Mouse (Mus musculus) hindbrain, embryonic 11.5 days (tissue): Measurements from ENCODE around the gene Plcb1. TPM values are rescaled to one million over a fixed set of nuclear protein-coding genes. Genes with fewer than 3 reads are reported as not detected.
A peak's percentile ranks its signal among the peaks of the same experiment; 100 is the strongest.

Source experiments
- ATAC-seq: fragments of 200-750 bp; cut with Nextera tagmentation; 2 replicates; pipeline ENCODE4 v1.8.0; 2017; ENCODE audit warnings: mild to moderate bottlenecking, moderate TSS enrichment, moderate library complexity; ENCODE audit not compliant: low FRiP score
- DNase-seq: peaks from one replicate; pipeline ENCODE4 v3.0.0-alpha.2; 2015; ENCODE audit warnings: low spot score
- H3K27ac ChIP-seq: fragments of 300-500 bp; sonication (generic); 2 replicates; pipeline ENCODE4 v1.5.1; 2014; ENCODE audit warnings: mild to moderate bottlenecking, low read depth, low read length
- H3K27me3 ChIP-seq: fragments of 300-500 bp; sonication (generic); 2 replicates; pipeline ENCODE4 v1.6.1; 2014; ENCODE audit warnings: mild to moderate bottlenecking, low read length, moderate library complexity, mixed read lengths; ENCODE audit not compliant: control insufficient read depth, insufficient read depth
- H3K36me3 ChIP-seq: fragments of 300-500 bp; sonication (generic); 2 replicates; pipeline ENCODE4 v1.6.1; 2014; ENCODE audit warnings: mild to moderate bottlenecking, low read length, moderate library complexity, mixed read lengths; ENCODE audit not compliant: control insufficient read depth, insufficient read depth
- H3K4me1 ChIP-seq: fragments of 300-500 bp; sonication (generic); replicated peaks from 2 replicates; pipeline ENCODE4 v1.6.1; 2014; ENCODE audit warnings: low read length, mixed read lengths; ENCODE audit not compliant: control insufficient read depth, insufficient read depth
- H3K4me2 ChIP-seq: fragments of 300-500 bp; sonication (generic); replicated peaks from 2 replicates; pipeline ENCODE4 v1.6.1; 2014; ENCODE audit warnings: mild to moderate bottlenecking, low read depth, low read length
- H3K4me3 ChIP-seq: fragments of 300-500 bp; sonication (generic); 2 replicates; pipeline ENCODE4 v1.5.1; 2014; ENCODE audit warnings: low read depth, low read length
- H3K9ac ChIP-seq: fragments of 300-500 bp; sonication (generic); 2 replicates; pipeline ENCODE4 v1.6.1; 2014; ENCODE audit warnings: low read depth, low read length
- H3K9me3 ChIP-seq: fragments of 300-500 bp; sonication (generic); 2 replicates; pipeline ENCODE4 v1.6.1; 2016; ENCODE audit warnings: low read length; ENCODE audit not compliant: control insufficient read depth
- WGBS: fragments of 180-500 bp; shearing (Covaris S2); extraction: QIAGEN DNeasy Blood & Tissue Kit; methylation state at CpG from one replicate; pipeline ENCODE4 v1.1.7; 2014; 5-methylcytosine and 5-hydroxymethylcytosine counted together
- polyA plus RNA-seq: library from polyadenylated mRNA; unstranded; fragments of >200 nt; fragmentation: Nextera tagmentation; extraction: Ambion mirVana; gene quantifications from 2 replicates; pipeline ENCODE4 v1.2.1, GENCODE M21; 2014

Gene Plcb1
- polyA plus RNA-seq, 1 experiment from 2014 or later = 10.7 TPM

DNA sequence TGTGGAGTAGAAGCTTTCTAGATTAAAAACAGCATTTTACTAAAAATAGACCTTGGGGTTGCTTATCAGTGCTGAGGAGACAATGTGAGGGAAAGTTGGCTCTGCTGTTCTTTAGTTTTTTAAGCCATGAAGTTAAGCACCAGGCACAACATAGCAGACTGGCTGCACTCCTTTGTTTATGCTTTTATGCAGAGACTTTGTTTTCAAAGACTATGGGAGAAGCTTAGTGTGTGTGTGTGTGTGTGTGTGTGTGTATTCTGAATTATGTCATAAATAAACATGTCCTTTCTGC is 86.6 kb downstream of the Plcb1 start:
- Histone ChIP-seq H3K9ac (no peak overlapping the region), H3K9me3 (no peaks in the 10 kb centered on the region), H3K4me2 (no peak overlapping the region), H3K4me3 (no peak overlapping the region), H3K4me1 (no peaks in the 10 kb centered on the region), H3K27ac (no peak overlapping the region), H3K36me3 (no peaks in the 10 kb centered on the region), H3K27me3 (no peaks in the 10 kb centered on the region)
- ATAC-seq (peak; percentile 39; the same call in 1 of the 2 replicates), DNase-seq (no peak)

DNA sequence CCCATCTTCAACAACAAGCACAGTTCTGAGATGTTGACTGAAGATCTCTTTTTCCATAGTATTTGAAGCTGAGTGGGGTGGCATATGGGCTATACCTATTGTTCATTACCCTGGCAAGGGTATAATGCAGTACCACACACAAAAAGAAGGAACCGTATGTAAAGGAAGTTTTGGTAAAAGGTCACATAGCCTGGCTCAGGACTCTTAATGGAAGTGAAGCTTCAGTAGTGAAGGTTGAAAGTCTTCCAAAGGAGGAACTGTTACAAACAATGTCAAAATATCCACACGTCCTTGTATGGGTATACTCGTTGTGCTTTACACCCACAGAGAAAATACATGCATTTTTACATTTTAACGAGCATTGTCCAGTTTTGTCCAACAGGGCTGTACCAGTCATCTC is 91.3 kb downstream of the Plcb1 start:
- Histone ChIP-seq H3K27ac (no peak overlapping the region), H3K9ac (no peak overlapping the region), H3K4me1 (no peaks in the 10 kb centered on the region), H3K27me3 (no peaks in the 10 kb centered on the region), H3K36me3 (no peaks in the 10 kb centered on the region), H3K4me3 (no peak overlapping the region), H3K4me2 (no peak overlapping the region), H3K9me3 (no peaks in the 10 kb centered on the region)
- 91% methylated on average over 4 of the region's 4 CpGs for WGBS
- no peak for ATAC-seq
- DNase-seq = no peak

DNA sequence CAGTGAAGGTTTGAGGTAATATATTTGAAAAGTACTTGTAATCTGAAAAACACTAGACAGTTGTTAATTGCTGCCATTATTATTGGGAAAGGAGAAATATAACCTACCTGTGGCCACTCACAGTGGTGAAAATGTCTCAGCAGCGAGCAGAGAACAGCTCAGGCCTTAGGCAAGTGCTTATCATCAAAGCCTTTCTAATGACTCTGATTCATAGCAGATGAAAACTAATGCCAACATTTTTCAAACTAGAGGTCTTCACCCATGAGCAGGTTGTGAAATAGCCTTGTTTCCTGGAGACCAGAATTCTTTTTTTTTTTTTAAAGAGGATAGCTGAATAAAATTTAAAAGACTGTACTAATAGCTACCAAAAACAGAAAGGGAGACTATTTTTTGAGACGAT is 105.3 kb downstream of the Plcb1 start:
- DNase-seq = no peak
- H3K9me3 ChIP-seq = no peaks in the 10 kb centered on the region
- ATAC-seq = no peak
- H3K4me2 ChIP-seq = no peak overlapping the region
- H3K27ac ChIP-seq = no peak overlapping the region
- no peaks in the 10 kb centered on the region for H3K4me1 ChIP-seq
- no peaks in the 10 kb centered on the region for H3K36me3 ChIP-seq
- H3K27me3 ChIP-seq = no peaks in the 10 kb centered on the region
- 84% methylated on average over 2 of the region's 2 CpGs for WGBS
- H3K9ac ChIP-seq = no peak overlapping the region
- no peak overlapping the region for H3K4me3 ChIP-seq

DNA sequence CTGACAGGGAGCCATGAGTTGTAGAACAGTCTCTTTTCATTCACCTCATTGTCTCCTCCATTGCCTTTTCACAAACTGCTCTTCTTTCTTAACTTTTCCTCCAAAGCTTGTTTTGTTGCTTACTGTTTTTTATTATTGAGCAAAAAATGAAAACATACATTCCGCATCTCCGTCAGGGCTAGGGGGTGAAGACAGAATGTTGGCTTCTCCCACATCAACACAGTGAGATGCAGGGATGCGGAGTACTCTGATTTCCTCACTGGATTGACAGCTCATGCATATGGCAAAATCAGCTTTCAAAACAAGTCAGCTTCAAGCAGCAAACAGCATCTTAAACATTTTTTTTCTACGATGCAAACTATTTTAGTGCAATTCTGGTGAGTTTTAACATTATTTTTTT is 108.9 kb downstream of the Plcb1 start:
- no peaks in the 10 kb centered on the region for H3K27me3 ChIP-seq
- H3K4me2 ChIP-seq = no peak overlapping the region
- H3K27ac ChIP-seq = no peak overlapping the region
- WGBS = 91% methylated on average over 4 of the region's 4 CpGs
- H3K4me1 ChIP-seq = no peaks in the 10 kb centered on the region
- H3K36me3 ChIP-seq = no peaks in the 10 kb centered on the region
- H3K9me3 ChIP-seq = no peaks in the 10 kb centered on the region
- no peak overlapping the region for H3K4me3 ChIP-seq
- no peak for ATAC-seq
- DNase-seq = no peak
- H3K9ac ChIP-seq = no peak overlapping the region

DNA sequence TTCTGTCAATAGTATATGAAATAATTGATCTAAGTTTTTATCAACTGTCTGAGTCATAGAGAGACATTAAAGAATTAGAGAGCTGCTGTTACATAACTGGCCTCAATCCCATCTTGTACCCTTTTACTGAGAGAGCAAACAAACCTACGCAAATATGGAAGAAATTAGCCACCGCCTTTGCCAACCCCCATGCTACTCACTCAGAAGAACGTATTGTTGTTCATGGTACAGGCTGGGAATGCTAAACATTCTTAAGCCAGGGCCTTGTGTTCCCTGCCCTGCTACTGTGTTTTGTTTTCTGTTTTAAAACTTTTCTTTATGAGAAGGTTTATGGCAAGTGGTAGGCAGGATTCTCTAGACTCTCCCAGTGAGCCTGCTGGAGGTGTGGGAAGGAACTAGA is 110.3 kb downstream of the Plcb1 start:
- Histone ChIP-seq H3K4me3 (no peak overlapping the region), H3K27me3 (no peaks in the 10 kb centered on the region), H3K9me3 (no peaks in the 10 kb centered on the region), H3K9ac (no peak overlapping the region), H3K27ac (no peak overlapping the region), H3K4me1 (no peaks in the 10 kb centered on the region), H3K4me2 (no peak overlapping the region), H3K36me3 (no peaks in the 10 kb centered on the region)
- DNase-seq (no peak), ATAC-seq (no peak)
- 80% methylated on average over 3 of the region's 3 CpGs for WGBS

DNA sequence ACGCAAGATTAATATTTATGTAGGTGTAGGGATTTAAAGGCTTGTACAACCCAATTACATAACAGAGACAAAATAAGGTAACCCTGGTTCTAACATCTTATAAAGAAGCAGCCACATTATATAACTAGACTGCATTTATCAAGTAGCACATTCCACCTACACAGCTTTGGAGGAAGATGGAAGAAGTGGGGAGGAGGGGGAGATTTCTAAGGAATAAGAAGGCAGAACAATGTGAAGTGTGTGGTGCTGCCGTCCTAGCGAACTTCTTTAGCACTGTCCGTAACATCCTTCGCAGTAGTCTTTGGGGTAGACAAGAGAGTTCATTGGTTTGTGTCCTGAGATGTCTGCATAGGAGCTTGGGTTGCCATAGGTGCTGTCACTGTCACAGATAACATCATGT is 111.2 kb downstream of the Plcb1 start:
- DNase-seq = no peak
- Histone ChIP-seq H3K36me3 (no peaks in the 10 kb centered on the region), H3K9me3 (no peaks in the 10 kb centered on the region), H3K4me1 (no peaks in the 10 kb centered on the region), H3K27me3 (no peaks in the 10 kb centered on the region), H3K9ac (no peak overlapping the region), H3K4me2 (no peak overlapping the region), H3K27ac (no peak overlapping the region), H3K4me3 (no peak overlapping the region)
- ATAC-seq = no peak
- WGBS = 97% methylated on average over 5 of the region's 5 CpGs

DNA sequence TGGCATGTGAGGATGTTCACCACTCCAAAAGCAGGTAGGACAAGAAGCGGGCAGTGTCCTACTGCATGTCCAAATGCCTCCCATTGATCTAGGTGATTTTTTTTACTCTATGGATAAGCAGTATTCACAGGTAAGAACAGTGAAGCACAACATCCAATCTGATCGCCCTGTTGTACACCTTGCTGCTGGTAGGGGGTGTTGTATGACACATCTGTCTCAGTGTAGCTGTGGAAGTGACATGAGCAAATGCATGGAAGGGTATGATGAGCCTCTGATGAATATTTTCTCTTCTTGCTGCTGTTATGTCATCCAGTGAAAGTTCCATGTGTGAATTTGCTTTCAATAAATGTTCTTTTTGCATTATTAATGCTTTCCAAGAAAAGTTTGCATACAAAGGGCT is 115.7 kb downstream of the Plcb1 start:
- H3K9ac ChIP-seq = no peak overlapping the region
- no peak overlapping the region for H3K27ac ChIP-seq
- H3K4me2 ChIP-seq = no peak overlapping the region
- 87% methylated on average over 2 of the region's 2 CpGs for WGBS
- ATAC-seq = no peak
- H3K36me3 ChIP-seq = no peaks in the 10 kb centered on the region
- DNase-seq = no peak
- H3K9me3 ChIP-seq = no peaks in the 10 kb centered on the region
- no peak overlapping the region for H3K4me3 ChIP-seq
- H3K27me3 ChIP-seq = no peaks in the 10 kb centered on the region
- no peaks in the 10 kb centered on the region for H3K4me1 ChIP-seq

DNA sequence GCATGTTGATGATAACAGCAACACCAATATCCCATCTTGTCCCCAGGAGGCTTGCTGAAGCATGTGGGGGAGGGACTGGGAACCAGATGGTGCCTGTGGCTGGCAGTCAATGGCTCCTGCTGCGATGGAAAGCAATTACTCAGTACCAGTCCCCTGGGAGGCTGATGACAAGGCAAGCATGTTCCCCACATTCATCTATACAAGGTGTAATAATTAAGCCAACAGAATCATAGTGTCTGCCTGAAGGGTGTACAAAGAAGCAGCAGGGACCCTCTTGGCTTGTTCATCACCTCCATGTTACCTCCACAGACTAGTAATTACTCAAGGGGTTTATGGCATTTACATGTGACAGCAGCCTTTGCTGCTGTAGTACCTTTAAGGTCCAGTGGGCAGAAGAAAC is 125.0 kb downstream of the Plcb1 start:
- Histone ChIP-seq H3K27me3 (no peaks in the 10 kb centered on the region), H3K4me2 (no peak overlapping the region), H3K4me1 (no peaks in the 10 kb centered on the region), H3K9me3 (no peaks in the 10 kb centered on the region), H3K9ac (no peak overlapping the region), H3K4me3 (no peak overlapping the region), H3K27ac (no peak overlapping the region), H3K36me3 (no peaks in the 10 kb centered on the region)
- 35% methylated on average over 1 of the region's 1 CpGs for WGBS
- ATAC-seq (peak; percentile 95), DNase-seq (peak; percentile 78)

DNA sequence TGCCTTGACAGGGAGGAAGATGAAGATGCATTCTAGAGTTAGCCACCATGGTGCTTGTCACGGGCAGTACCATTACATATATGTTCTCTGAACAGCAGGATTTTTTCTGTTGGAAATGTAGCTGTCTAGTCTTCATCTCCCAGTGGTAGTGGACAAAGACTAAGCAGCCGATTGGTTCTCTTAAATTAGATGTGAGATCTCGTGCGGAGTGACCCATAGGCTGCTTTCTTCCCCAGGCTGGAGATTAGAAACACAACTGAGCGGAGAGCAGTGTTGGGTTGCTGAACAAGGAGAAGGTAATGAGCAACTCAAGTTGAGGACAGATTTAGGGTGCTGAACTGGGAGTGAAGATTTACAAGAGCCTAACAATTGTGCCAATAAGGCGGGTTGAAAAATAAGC is 125.5 kb downstream of the Plcb1 start:
- peak overlapping the region; percentile 62 for H3K27ac ChIP-seq
- no peak; the same call in 1 of the 2 replicates for ATAC-seq
- no peak overlapping the region for H3K9ac ChIP-seq
- no peaks in the 10 kb centered on the region for H3K27me3 ChIP-seq
- 82% methylated on average over 6 of the region's 6 CpGs for WGBS
- H3K36me3 ChIP-seq = no peaks in the 10 kb centered on the region
- DNase-seq = no peak
- no peak overlapping the region for H3K4me3 ChIP-seq
- no peak overlapping the region for H3K4me2 ChIP-seq
- H3K4me1 ChIP-seq = no peaks in the 10 kb centered on the region
- H3K9me3 ChIP-seq = no peaks in the 10 kb centered on the region
